Mouse (Mus musculus): ENCODE results near the gene Wdr72. TPM values are rescaled to one million over a fixed set of nuclear protein-coding genes. Genes with fewer than 3 reads are reported as not detected.

Wdr72 gene
- polyA plus RNA-seq, 1 experiment from 2014 or later: 1.1 TPM

GRCm38 (mm10) chr9:74142705-74143104, 32.5 kb downstream of the Wdr72 start:
- Histone ChIP-seq H3K9ac (replicated peaks) (no peak overlapping the region), H3K27me3 (no peaks in the 10 kb centered on the region; the same call in 1 of the 2 replicates), H3K36me3 (no peaks in the 10 kb centered on the region), H3K4me2 (replicated peaks) (no peak overlapping the region), H3K27ac (replicated peaks) (no peak overlapping the region), H3K9me3 (no peaks in the 10 kb centered on the region), H3K4me1 (no peaks in the 10 kb centered on the region), H3K4me3 (no peak overlapping the region)
- ATAC-seq (ENCODE audit: low FRiP score, low read depth): no peak
- 41% methylated on average over 2 of the region's 2 CpGs for WGBS

GRCm38 (mm10) chr9:74145203-74145602, 35.0 kb downstream of the Wdr72 start:
- WGBS: 92% methylated on average over 4 of the region's 4 CpGs
- Histone ChIP-seq H3K9ac (replicated peaks) (no peak overlapping the region), H3K4me3 (no peak overlapping the region), H3K27ac (replicated peaks) (no peak overlapping the region), H3K9me3 (no peaks in the 10 kb centered on the region), H3K4me2 (replicated peaks) (no peak overlapping the region), H3K27me3 (no peaks in the 10 kb centered on the region; the same call in 1 of the 2 replicates), H3K4me1 (peaks cover 8% of the 10 kb centered on the region), H3K36me3 (no peaks in the 10 kb centered on the region)
- no peak for ATAC-seq (ENCODE audit: low FRiP score, low read depth)

- Histone ChIP-seq H3K27ac (replicated peaks) (0 out of 2 replicates have a peak overlapping the region, but pooled peaks have one; percentile 3), H3K4me1 (peaks cover 8% of the 10 kb centered on the region), H3K9me3 (no peaks in the 10 kb centered on the region), H3K4me3 (no peak overlapping the region), H3K36me3 (no peaks in the 10 kb centered on the region), H3K27me3 (no peaks in the 10 kb centered on the region), H3K9ac (replicated peaks) (no peak overlapping the region), H3K4me2 (replicated peaks) (peak overlapping the region; percentile 12; the same call in 1 of the 2 replicates)
- ATAC-seq (ENCODE audit: low FRiP score, low read depth): peak; percentile 69
- 12% methylated on average over 8 of the region's 8 CpGs for WGBS
Observed at GRCm38 (mm10) chr9:74148306-74148705, 38.1 kb downstream of the Wdr72 start.

GRCm38 (mm10) chr9:74160361-74160933, 50.3 kb downstream of the Wdr72 start:
- no peaks in the 10 kb centered on the region for H3K9me3 ChIP-seq
- H3K4me1 ChIP-seq: 0 out of 2 replicates have a peak, but pooled peaks cover 9% of the 10 kb centered on the region
- H3K27me3 ChIP-seq: peaks cover 7% of the 10 kb centered on the region; the same call in 1 of the 2 replicates
- ATAC-seq (ENCODE audit: low FRiP score, low read depth): no peak
- H3K36me3 ChIP-seq: no peaks in the 10 kb centered on the region
- H3K4me3 ChIP-seq: no peak overlapping the region
- no peak overlapping the region for H3K9ac ChIP-seq (replicated peaks)
- 59% methylated on average over 11 of the region's 11 CpGs for WGBS
- H3K4me2 ChIP-seq (replicated peaks): no peak overlapping the region
- H3K27ac ChIP-seq (replicated peaks): peak overlapping the region; percentile 43

GRCm38 (mm10) chr9:74165697-74166096, 55.5 kb downstream of the Wdr72 start:
- Histone ChIP-seq H3K4me2 (replicated peaks) (no peak overlapping the region), H3K9me3 (no peaks in the 10 kb centered on the region), H3K4me3 (no peak overlapping the region), H3K36me3 (no peaks in the 10 kb centered on the region), H3K27ac (replicated peaks) (no peak overlapping the region), H3K27me3 (peaks cover 11% of the 10 kb centered on the region; the same call in 1 of the 2 replicates), H3K9ac (replicated peaks) (no peak overlapping the region), H3K4me1 (peaks cover 5% of the 10 kb centered on the region; the same call in 1 of the 2 replicates)
- ATAC-seq (ENCODE audit: low FRiP score, low read depth): no peak
- WGBS: 90% methylated on average over 2 of the region's 2 CpGs

GRCm38 (mm10) chr9:74169904-74170303, 59.7 kb downstream of the Wdr72 start:
- Histone ChIP-seq H3K9me3 (no peaks in the 10 kb centered on the region), H3K27me3 (peaks cover 4% of the 10 kb centered on the region; the same call in 1 of the 2 replicates), H3K4me3 (no peak overlapping the region), H3K9ac (replicated peaks) (no peak overlapping the region), H3K27ac (replicated peaks) (peak overlapping the region; percentile 46; the same call in 1 of the 2 replicates), H3K4me2 (replicated peaks) (no peak overlapping the region), H3K36me3 (no peaks in the 10 kb centered on the region), H3K4me1 (peaks cover 1% of the 10 kb centered on the region; the same call in 1 of the 2 replicates)
- peak; percentile 30; the same call in 1 of the 2 replicates for ATAC-seq (ENCODE audit: low FRiP score, low read depth)
- 66% methylated on average over 6 of the region's 6 CpGs for WGBS

GRCm38 (mm10) chr9:74186748-74187400, 76.7 kb downstream of the Wdr72 start:
- Histone ChIP-seq H3K27ac (replicated peaks) (peak overlapping the region; percentile 26), H3K4me1 (peaks cover 14% of the 10 kb centered on the region; the same call in 1 of the 2 replicates), H3K9ac (replicated peaks) (no peak overlapping the region), H3K4me3 (0 out of 2 replicates have a peak overlapping the region, but pooled peaks have one; percentile 1), H3K36me3 (no peaks in the 10 kb centered on the region), H3K9me3 (no peaks in the 10 kb centered on the region), H3K4me2 (replicated peaks) (peak overlapping the region; percentile 42), H3K27me3 (peaks cover 59% of the 10 kb centered on the region)
- WGBS: 5% methylated on average over 16 of the region's 16 CpGs
- ATAC-seq (ENCODE audit: low FRiP score, low read depth): peak; percentile 95

- Histone ChIP-seq H3K4me1 (peaks cover 14% of the 10 kb centered on the region; the same call in 1 of the 2 replicates), H3K4me3 (no peak overlapping the region), H3K27ac (replicated peaks) (peak overlapping the region; percentile 26; the same call in 1 of the 2 replicates), H3K36me3 (no peaks in the 10 kb centered on the region), H3K4me2 (replicated peaks) (peak overlapping the region; percentile 42), H3K9ac (replicated peaks) (no peak overlapping the region), H3K9me3 (no peaks in the 10 kb centered on the region), H3K27me3 (peaks cover 59% of the 10 kb centered on the region)
- ATAC-seq (ENCODE audit: low FRiP score, low read depth): peak; percentile 27
- WGBS: 18% methylated on average over 8 of the region's 8 CpGs
Observed at GRCm38 (mm10) chr9:74187401-74188029, 77.4 kb downstream of the Wdr72 start.

- Histone ChIP-seq H3K4me3 (no peak overlapping the region), H3K4me1 (no peaks in the 10 kb centered on the region), H3K9ac (replicated peaks) (no peak overlapping the region), H3K4me2 (replicated peaks) (no peak overlapping the region), H3K9me3 (no peaks in the 10 kb centered on the region), H3K27ac (replicated peaks) (no peak overlapping the region), H3K36me3 (no peaks in the 10 kb centered on the region), H3K27me3 (peaks cover 37% of the 10 kb centered on the region)
- ATAC-seq (ENCODE audit: low FRiP score, low read depth): no peak
- WGBS: 53% methylated on average over 2 of the region's 2 CpGs
Observed at GRCm38 (mm10) chr9:74194898-74195297, 84.7 kb downstream of the Wdr72 start.

GRCm38 (mm10) chr9:74228272-74228671, 118.1 kb downstream of the Wdr72 start:
- Histone ChIP-seq H3K4me3 (no peak overlapping the region), H3K4me1 (no peaks in the 10 kb centered on the region; the same call in 1 of the 2 replicates), H3K9me3 (no peaks in the 10 kb centered on the region), H3K27ac (replicated peaks) (no peak overlapping the region), H3K9ac (replicated peaks) (no peak overlapping the region), H3K27me3 (no peaks in the 10 kb centered on the region), H3K4me2 (replicated peaks) (no peak overlapping the region), H3K36me3 (no peaks in the 10 kb centered on the region)
- ATAC-seq (ENCODE audit: low FRiP score, low read depth): no peak
- 90% methylated on average over 6 of the region's 6 CpGs for WGBS

GRCm38 (mm10) chr9:74241292-74241691, 131.1 kb downstream of the Wdr72 start:
- ATAC-seq (ENCODE audit: low FRiP score, low read depth): no peak

GRCm38 (mm10) chr9:74248084-74248483, 137.9 kb downstream of the Wdr72 start:
- Histone ChIP-seq H3K9me3 (no peaks in the 10 kb centered on the region), H3K4me3 (no peak overlapping the region), H3K4me1 (no peaks in the 10 kb centered on the region), H3K4me2 (replicated peaks) (no peak overlapping the region), H3K27ac (replicated peaks) (no peak overlapping the region), H3K36me3 (no peaks in the 10 kb centered on the region), H3K27me3 (no peaks in the 10 kb centered on the region), H3K9ac (replicated peaks) (no peak overlapping the region)
- 87% methylated on average over 4 of the region's 4 CpGs for WGBS
- ATAC-seq (ENCODE audit: low FRiP score, low read depth): no peak

More at GRCm38 (mm10) chr9:74241292-74241691, 131.1 kb downstream of the Wdr72 start:
- no peaks in the 10 kb centered on the region for H3K36me3 ChIP-seq
- no peak overlapping the region for H3K27ac ChIP-seq (replicated peaks)
- no peak overlapping the region for H3K9ac ChIP-seq (replicated peaks)
- H3K9me3 ChIP-seq: no peaks in the 10 kb centered on the region
- no peak overlapping the region for H3K4me2 ChIP-seq (replicated peaks)
- 77% methylated on average over 5 of the region's 5 CpGs for WGBS
- H3K27me3 ChIP-seq: no peaks in the 10 kb centered on the region
- H3K4me1 ChIP-seq: no peaks in the 10 kb centered on the region
- no peak overlapping the region for H3K4me3 ChIP-seq
